In the genomic region with DNA sequence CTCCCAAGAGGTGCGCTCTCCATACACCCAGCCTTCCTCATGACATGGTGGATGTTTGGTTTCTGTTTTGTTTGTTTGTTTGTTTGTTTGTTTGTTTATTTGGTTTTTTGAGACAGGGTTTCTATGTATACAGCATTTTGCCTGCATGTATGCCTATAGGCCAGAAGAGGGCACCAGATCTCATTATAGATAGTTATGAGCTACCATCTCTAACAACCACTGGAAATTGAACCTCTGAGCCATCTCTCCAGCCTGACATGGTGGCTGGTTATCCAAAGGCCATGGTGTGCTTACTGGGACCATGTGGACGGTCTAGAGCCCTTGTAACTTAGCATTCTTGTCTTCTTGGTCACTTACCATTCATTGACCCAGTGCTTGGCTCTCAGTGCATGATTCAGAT, we compare ENCODE assay signal across 10 mouse cellular contexts. TPM values are rescaled to one million over a fixed set of nuclear protein-coding genes. Genes with fewer than 3 reads are reported as not detected.
DNase-seq lines count a peak whose midpoint lies in the region; ATAC-seq and TF ChIP-seq lines count a peak whose summit lies in the region.
"Had no signal": no experiment of that assay in that cellular context is flagged by ENCODE, and none has a peak within 500 bp of the region (broad histone marks: within the 10 kb centered on the region; RNA-seq: fewer than 3 reads in every experiment).

No protein-coding gene starts in this region.

- H3K36me3 ChIP-seq in heart, postnatal 0 days (replicated peaks; ENCODE audit: control insufficient read depth, insufficient read depth, low read length), result peaks cover 47% of the 10 kb centered on the region
- H3K36me3 ChIP-seq in lung, embryonic 14.5 days (ENCODE audit: insufficient read depth), result peaks cover 60% of the 10 kb centered on the region
- peaks cover 1 to 3% of the 10 kb centered on the region in 2 experiments; a peak in 2 of 4 replicates for H3K36me3 ChIP-seq in MEL (ENCODE audit: control insufficient read depth in 1 of 2, insufficient read depth in 2 of 2, low read length in 2 of 2)
- H3K36me3 ChIP-seq in forebrain, embryonic 12.5 days (replicated peaks), result peaks cover 59% of the 10 kb centered on the region

- no peak overlapping the region for H3K4me2 ChIP-seq in heart, postnatal 0 days (ENCODE audit: low read depth, low read length)
- H3K4me2 ChIP-seq in lung, embryonic 14.5 days, result no peak overlapping the region
- H3K4me2 ChIP-seq in forebrain, embryonic 12.5 days, result no peak overlapping the region
- H3K4me2 ChIP-seq: intestine, embryonic 15.5 days had no signal

- peak; percentile 34 for DNase-seq in heart, postnatal 0 days (ENCODE audit: low spot score)
- no peak for DNase-seq in heart, postnatal 25 days (ENCODE audit: low spot score)
- peak; percentile 74 for DNase-seq in lung, embryonic 14.5 days
- DNase-seq in lung, postnatal 4 days, result no peak
- peak; percentile 49 for DNase-seq in MEL (ENCODE audit: low read depth, low spot score)
- peak; percentile 4 for DNase-seq in lung, postnatal 36 days
- DNase-seq in left cerebral cortex, adult 11 months (ENCODE audit: low spot score), result no peak

- no peaks in the 10 kb centered on the region for H3K9me3 ChIP-seq in heart, postnatal 0 days (replicated peaks; ENCODE audit: control insufficient read depth, low read length)
- no peaks in the 10 kb centered on the region for H3K9me3 ChIP-seq in lung, embryonic 14.5 days (ENCODE audit: low read depth, low read length)
- H3K9me3 ChIP-seq in MEL (replicated peaks; ENCODE audit: insufficient read depth, low read length), result no peaks in the 10 kb centered on the region
- H3K9me3 ChIP-seq in forebrain, embryonic 12.5 days, result no peaks in the 10 kb centered on the region
- H3K9me3 ChIP-seq: intestine, embryonic 15.5 days; megakaryocyte, embryonic 14.5 days had no signal

- H3K4me1 ChIP-seq in heart, postnatal 0 days (ENCODE audit: control insufficient read depth, insufficient read depth), result peaks cover 7% of the 10 kb centered on the region; the same call in 1 of the 2 replicates
- H3K4me1 ChIP-seq in lung, embryonic 14.5 days (ENCODE audit: insufficient read depth), result peaks cover 5% of the 10 kb centered on the region; the same call in 1 of the 2 replicates
- H3K4me1 ChIP-seq in MEL (ENCODE audit: control insufficient read depth in 1 of 2, insufficient read depth in 2 of 2, low read length in 2 of 2), result peaks cover 0 to 11% of the 10 kb centered on the region in 2 experiments; a peak in 1 of 4 replicates
- peaks cover 13% of the 10 kb centered on the region for H3K4me1 ChIP-seq in forebrain, embryonic 12.5 days

- no peak for TF ChIP-seq POLR2A in MEL (IDR thresholded peaks at IDR 0.05; ENCODE audit: control insufficient read depth in 1 of 2, insufficient read depth in 1 of 2, low read depth in 1 of 2, low read length in 2 of 2, poor library complexity in 1 of 2)

- H3K4me3 ChIP-seq in heart, postnatal 0 days (ENCODE audit: low read depth, low read length), result no peak overlapping the region
- H3K4me3 ChIP-seq in lung, embryonic 14.5 days (ENCODE audit: low read depth, low read length), result no peak overlapping the region
- no peak overlapping the region for H3K4me3 ChIP-seq in MEL (ENCODE audit: control insufficient read depth in 1 of 2, insufficient read depth in 1 of 2, low read depth in 2 of 2, low read length in 2 of 2)
- H3K4me3 ChIP-seq in forebrain, embryonic 12.5 days (replicated peaks), result no peak overlapping the region
- H3K4me3 ChIP-seq: intestine, embryonic 15.5 days; megakaryocyte, embryonic 14.5 days had no signal

- H3K9ac ChIP-seq in heart, postnatal 0 days (replicated peaks; ENCODE audit: low read depth, low read length), result no peak overlapping the region
- no peak overlapping the region for H3K9ac ChIP-seq in lung, embryonic 14.5 days
- H3K9ac ChIP-seq in MEL (ENCODE audit: control insufficient read depth, low read depth, low read length, poor library complexity, severe bottlenecking), result no peak overlapping the region
- no peak overlapping the region for H3K9ac ChIP-seq in forebrain, embryonic 12.5 days
- H3K9ac ChIP-seq: intestine, embryonic 15.5 days had no signal

- no peaks in the 10 kb centered on the region; the same call in 1 of the 2 replicates for H3K79me2 ChIP-seq in MEL (ENCODE audit: control insufficient read depth, insufficient read depth, low read length, poor library complexity)

- TF ChIP-seq CTCF in heart, postnatal 0 days (IDR thresholded peaks at IDR 0.05; ENCODE audit: low read depth), result peak; percentile 61
- TF ChIP-seq CTCF in lung, embryonic 14.5 days (IDR thresholded peaks at IDR 0.05; ENCODE audit: low read depth), result peak; percentile 62
- TF ChIP-seq CTCF in MEL (IDR thresholded peaks at IDR 0.05 in 2 of 3, conservative IDR thresholded peaks at IDR 0.05 in 1 of 3; ENCODE audit: control insufficient read depth in 1 of 3, insufficient read depth in 1 of 3, low read depth in 2 of 3, low read length in 3 of 3, poor library complexity in 1 of 3, severe bottlenecking in 1 of 3), result peak; percentile 26 to 64 (median 54)

- no peak overlapping the region for H3K27ac ChIP-seq in heart, postnatal 0 days (ENCODE audit: low read depth)
- no peak overlapping the region for H3K27ac ChIP-seq in lung, embryonic 14.5 days (ENCODE audit: low read depth)
- no peak overlapping the region for H3K27ac ChIP-seq in MEL (ENCODE audit: control insufficient read depth, low read depth, low read length)
- H3K27ac ChIP-seq in forebrain, embryonic 12.5 days, result no peak overlapping the region
- H3K27ac ChIP-seq: intestine, embryonic 15.5 days had no signal

- ATAC-seq in heart, postnatal 0 days (ENCODE audit: insufficient read depth, low read depth), result no peak
- no peak for ATAC-seq in lung, embryonic 14.5 days (ENCODE audit: insufficient read depth)
- ATAC-seq in forebrain, embryonic 12.5 days (ENCODE audit: low FRiP score), result no peak
- ATAC-seq: intestine, embryonic 15.5 days had no signal

- intact Hi-C loops in heart, postnatal 25 days (cut with DNase I), result no loop called here

- no peaks in the 10 kb centered on the region for H3K27me3 ChIP-seq in heart, postnatal 0 days (ENCODE audit: control insufficient read depth, insufficient read depth, low read length)
- no peaks in the 10 kb centered on the region for H3K27me3 ChIP-seq in lung, embryonic 14.5 days (ENCODE audit: insufficient read depth, low read length)
- H3K27me3 ChIP-seq in MEL (ENCODE audit: control insufficient read depth in 1 of 2, insufficient read depth in 2 of 2, low read length in 2 of 2), result no peaks in the 10 kb centered on the region
- H3K27me3 ChIP-seq in forebrain, embryonic 12.5 days, result no peaks in the 10 kb centered on the region
- H3K27me3 ChIP-seq: intestine, embryonic 15.5 days; megakaryocyte, embryonic 14.5 days had no signal

- 80% methylated on average over 2 of the region's 2 CpGs for WGBS in heart, postnatal 0 days
- 81% methylated on average over 2 of the region's 2 CpGs for WGBS in lung, embryonic 14.5 days
- 87% methylated on average over 2 of the region's 2 CpGs for WGBS in forebrain, embryonic 12.5 days

- peak; percentile 66 for TF ChIP-seq RAD21 in MEL (IDR thresholded peaks at IDR 0.05; ENCODE audit: low read depth, low read length)

- no peak for TF ChIP-seq EP300 in heart, postnatal 0 days (IDR thresholded peaks at IDR 0.05; ENCODE audit: low read depth)
- TF ChIP-seq EP300 in MEL (IDR thresholded peaks at IDR 0.05; ENCODE audit: low read depth in 1 of 2, low read length in 2 of 2), result no peak

TF ChIP-seq in MEL, 35 proteins besides CTCF, POLR2A, EP300 and RAD21:
- peak; percentile 67 for TF ChIP-seq SMC3 (IDR thresholded peaks at IDR 0.05; ENCODE audit: low read depth, low read length)
- TF ChIP-seq ZC3H11A (IDR thresholded peaks at IDR 0.05; ENCODE audit: low read depth, low read length), result peak; percentile 57
- TF ChIP-seq ZKSCAN1 (IDR thresholded peaks at IDR 0.05; ENCODE audit: low read depth, low read length), result no peak
- no peak for TF ChIP-seq TCF12 (IDR thresholded peaks at IDR 0.05; ENCODE audit: low read depth, low read length)
- no peak for TF ChIP-seq POLR2AphosphoS2 (IDR thresholded peaks at IDR 0.05; ENCODE audit: low read length)

RNA-seq across cellular contexts. Expression of a gene that starts 3.0 kb away (rescaled TPM):
- 42.3 and 46.0 TPM in 2 replicates for total RNA-seq in heart, postnatal 0 days (2014; rRNA removed; ENCODE audit: low replicate concordance)
- polyA plus RNA-seq in heart, postnatal 0 days (2015; fragmentation: Nextera tagmentation; extraction: Ambion mirVana), result 98.6 and 98.9 TPM in 2 replicates
- 10 to 100 TPM; 52.3 to 57.1 TPM for total RNA-seq in heart, postnatal 25 days (2021)
- polyA plus RNA-seq in lung, embryonic 14.5 days (2014; fragmentation: Nextera tagmentation; extraction: Ambion mirVana), result 138 and 139 TPM in 2 replicates
- 54.6 and 65.0 TPM in 2 replicates for total RNA-seq in MEL (2012; rRNA removed)
- polyA plus RNA-seq in MEL (2012; ENCODE audit: insufficient read depth in 1 of 2, insufficient read length in 2 of 2, low read depth in 1 of 2, low replicate concordance in 2 of 2, missing spikeins in 1 of 2), result 10 to 100 TPM in 1 of 2 experiments, not detected in 1; 35.5 TPM
- 110 and 115 TPM in 2 replicates for polyA plus RNA-seq in forebrain, embryonic 12.5 days (2016; fragmentation: Nextera tagmentation; extraction: Ambion mirVana)

RNA-seq across cellular contexts. Expression of a gene that starts 13.1 kb away (rescaled TPM):
- 28.9 and 61.5 TPM in 2 replicates for total RNA-seq in heart, postnatal 0 days (2014; rRNA removed; ENCODE audit: low replicate concordance)
- 84.4 and 86.3 TPM in 2 replicates for polyA plus RNA-seq in heart, postnatal 0 days (2015; fragmentation: Nextera tagmentation; extraction: Ambion mirVana)
- 10 to 100 TPM; 42.2 to 47.8 TPM for total RNA-seq in heart, postnatal 25 days (2021)
- 219 and 232 TPM in 2 replicates for polyA plus RNA-seq in lung, embryonic 14.5 days (2014; fragmentation: Nextera tagmentation; extraction: Ambion mirVana)
- total RNA-seq in MEL (2012; rRNA removed), result 265 and 276 TPM in 2 replicates
- 100 to 1,000 TPM in 1 of 2 experiments, not detected in 1; 207 TPM for polyA plus RNA-seq in MEL (2012; ENCODE audit: insufficient read depth in 1 of 2, insufficient read length in 2 of 2, low read depth in 1 of 2, low replicate concordance in 2 of 2, missing spikeins in 1 of 2)
- 232 and 233 TPM in 2 replicates for polyA plus RNA-seq in forebrain, embryonic 12.5 days (2016; fragmentation: Nextera tagmentation; extraction: Ambion mirVana)

RNA-seq across cellular contexts. Expression of a gene that starts 30.7 kb away (rescaled TPM):
- 116 and 160 TPM in 2 replicates for total RNA-seq in heart, postnatal 0 days (2014; rRNA removed; ENCODE audit: low replicate concordance)
- polyA plus RNA-seq in heart, postnatal 0 days (2015; fragmentation: Nextera tagmentation; extraction: Ambion mirVana), result 159 and 166 TPM in 2 replicates
- total RNA-seq in heart, postnatal 25 days (2021), result 100 to 1,000 TPM; 269 to 275 TPM
- 38.6 and 40.2 TPM in 2 replicates for polyA plus RNA-seq in lung, embryonic 14.5 days (2014; fragmentation: Nextera tagmentation; extraction: Ambion mirVana)
- total RNA-seq in MEL (2012; rRNA removed), result 14.0 and 16.1 TPM in 2 replicates
- 10 to 100 TPM in 1 of 2 experiments, not detected in 1; 37.6 TPM for polyA plus RNA-seq in MEL (2012; ENCODE audit: insufficient read depth in 1 of 2, insufficient read length in 2 of 2, low read depth in 1 of 2, low replicate concordance in 2 of 2, missing spikeins in 1 of 2)
- polyA plus RNA-seq in forebrain, embryonic 12.5 days (2016; fragmentation: Nextera tagmentation; extraction: Ambion mirVana), result 25.1 and 25.4 TPM in 2 replicates

Comparison
In these comparisons a context has a peak if more than half of its experiments do, and no peak if none do; other contexts are left out.
1. DNase-seq: peak in heart, postnatal 0 days (single experiment), lung, embryonic 14.5 days (single experiment), MEL (single experiment) and lung, postnatal 36 days (single experiment); none in heart, postnatal 25 days (single experiment), lung, postnatal 4 days (0 of 2) and left cerebral cortex, adult 11 months (single experiment).
2. Peak in every context shown above with its lines, with median percentiles within 50 percentile points of each other: CTCF ChIP-seq.